Mouse (Mus musculus): ENCODE data around the gene Arrdc2. TPM values are rescaled to one million over a fixed set of nuclear protein-coding genes. Genes with fewer than 3 reads are reported as not detected.

Arrdc2 gene
- total and polyA plus RNA-seq, 2 experiments from 2014 or later = 3.0 to 4.5 TPM

DNA sequence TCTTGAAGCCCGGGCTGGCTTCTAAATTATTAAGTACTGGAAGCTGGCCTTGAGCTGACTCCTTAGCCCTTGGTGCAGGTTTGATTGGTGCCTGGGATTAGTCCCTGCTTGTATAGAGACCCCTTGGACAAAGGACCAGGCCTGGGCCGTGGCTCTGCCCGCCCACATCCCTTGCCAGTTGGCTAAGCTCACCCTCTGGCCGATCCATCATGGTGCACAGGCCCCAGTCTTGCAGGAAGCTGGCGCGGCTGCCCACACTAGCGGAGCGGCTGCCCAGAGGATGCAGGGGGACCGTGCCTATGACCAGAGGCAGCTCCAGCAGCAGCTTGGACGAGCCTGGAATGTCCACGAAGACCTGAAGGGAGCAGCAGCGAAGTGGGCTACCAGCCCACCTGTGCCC is 2.9 kb downstream of the Arrdc2 start:
- Histone ChIP-seq H3K9me3 (replicated peaks; ENCODE audit: control insufficient read depth, low read length) (no peaks in the 10 kb centered on the region), H3K27ac (ENCODE audit: low read depth) (no peak overlapping the region), H3K36me3 (replicated peaks; ENCODE audit: control insufficient read depth, insufficient read depth, low read length) (peaks cover 16% of the 10 kb centered on the region; the same call in 1 of the 2 replicates), H3K4me3 (ENCODE audit: low read depth, low read length) (no peak overlapping the region), H3K9ac (replicated peaks; ENCODE audit: low read depth, low read length) (no peak overlapping the region), H3K27me3 (ENCODE audit: control insufficient read depth, insufficient read depth, low read length) (no peaks in the 10 kb centered on the region), H3K4me1 (ENCODE audit: control insufficient read depth, insufficient read depth) (peaks cover 22% of the 10 kb centered on the region), H3K4me2 (ENCODE audit: low read depth, low read length) (no peak overlapping the region)
- TF ChIP-seq CTCF (IDR thresholded peaks at IDR 0.05; ENCODE audit: low read depth) (no peak), EP300 (IDR thresholded peaks at IDR 0.05; ENCODE audit: low read depth) (no peak)
- ATAC-seq (ENCODE audit: insufficient read depth, low read depth) (no peak), DNase-seq (ENCODE audit: low spot score) (no peak)
- 86% methylated on average over 12 of the region's 12 CpGs for WGBS

DNA sequence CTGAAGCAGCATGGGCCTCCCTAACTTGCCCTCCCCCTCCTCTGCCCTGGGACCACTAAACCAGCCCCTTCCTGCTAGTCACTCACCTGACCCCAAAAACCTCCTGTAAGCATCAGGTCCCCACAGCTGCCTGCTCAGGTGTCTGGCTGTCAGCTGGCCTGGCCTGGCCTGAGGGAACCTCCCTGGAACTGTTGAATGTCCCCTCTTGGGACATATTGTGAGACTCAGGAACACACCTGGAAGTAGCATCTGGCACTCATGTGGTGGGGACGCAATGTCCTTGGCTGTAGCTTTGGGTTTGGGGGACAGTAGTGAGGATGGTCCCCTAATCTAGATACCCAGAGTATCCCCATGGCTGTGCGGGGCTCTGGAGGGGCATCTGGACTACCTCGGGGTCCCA is 5.4 kb downstream of the Arrdc2 start:
- DNase-seq (ENCODE audit: low spot score) = no peak
- Histone ChIP-seq H3K4me1 (ENCODE audit: control insufficient read depth, insufficient read depth) (peaks cover 22% of the 10 kb centered on the region), H3K4me2 (ENCODE audit: low read depth, low read length) (no peak overlapping the region), H3K9me3 (replicated peaks; ENCODE audit: control insufficient read depth, low read length) (no peaks in the 10 kb centered on the region), H3K27me3 (ENCODE audit: control insufficient read depth, insufficient read depth, low read length) (no peaks in the 10 kb centered on the region), H3K9ac (replicated peaks; ENCODE audit: low read depth, low read length) (no peak overlapping the region), H3K27ac (ENCODE audit: low read depth) (peak overlapping the region; percentile 90), H3K4me3 (ENCODE audit: low read depth, low read length) (no peak overlapping the region), H3K36me3 (replicated peaks; ENCODE audit: control insufficient read depth, insufficient read depth, low read length) (peaks cover 16% of the 10 kb centered on the region; the same call in 1 of the 2 replicates)
- 98% methylated on average over 3 of the region's 3 CpGs for WGBS
- ATAC-seq (ENCODE audit: insufficient read depth, low read depth) = peak; percentile 16
- no peak for TF ChIP-seq CTCF (IDR thresholded peaks at IDR 0.05; ENCODE audit: low read depth)
- no peak for TF ChIP-seq EP300 (IDR thresholded peaks at IDR 0.05; ENCODE audit: low read depth)

DNA sequence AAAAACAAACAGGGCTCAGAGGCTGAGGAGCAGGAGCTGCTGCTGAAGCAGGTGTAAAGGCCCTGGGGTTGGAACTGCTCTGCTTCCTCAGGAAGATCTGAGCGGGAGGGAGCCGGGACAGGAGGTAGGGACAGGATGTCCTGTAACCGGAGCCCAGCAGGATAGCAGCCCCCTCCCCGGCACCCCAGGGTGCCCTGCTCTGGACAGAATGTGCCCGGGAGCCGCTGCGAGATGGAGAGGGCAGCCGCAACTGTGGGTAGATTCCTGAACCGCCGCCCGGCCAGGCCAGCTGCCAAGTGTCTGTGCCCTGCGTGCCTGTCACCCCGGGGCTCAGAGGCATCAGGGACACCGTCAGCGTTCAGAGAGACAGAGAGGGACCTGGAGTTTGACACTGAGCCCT is 6.0 kb downstream of the Arrdc2 start:
- peak overlapping the region; percentile 90 for H3K27ac ChIP-seq (ENCODE audit: low read depth)
- WGBS = 13% methylated on average over 15 of the region's 15 CpGs

DNA sequence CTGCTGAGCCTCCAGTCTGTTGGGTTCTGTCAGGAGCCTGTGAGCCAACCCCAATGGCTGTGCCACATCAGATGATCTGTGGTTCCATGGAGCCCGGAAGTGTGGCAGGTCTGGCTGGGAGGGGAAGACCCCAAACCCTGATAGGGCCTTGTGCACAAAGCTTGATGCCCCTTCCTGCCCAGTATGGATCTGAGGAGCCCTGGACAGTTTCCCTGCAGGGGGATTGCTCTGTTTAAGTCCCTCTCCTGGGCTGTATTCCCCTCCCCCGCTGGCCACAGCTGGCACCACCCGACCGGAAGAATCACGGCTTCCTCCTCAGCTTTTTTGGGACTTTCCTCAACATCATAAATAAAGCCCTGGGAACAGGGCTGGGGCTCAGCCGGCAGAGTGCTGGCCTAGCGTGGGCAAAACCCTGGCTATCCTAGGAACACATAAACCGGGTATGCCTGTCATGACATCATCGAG is 6.5 kb downstream of the Arrdc2 start:
- H3K9me3 ChIP-seq (replicated peaks; ENCODE audit: control insufficient read depth, low read length) = no peaks in the 10 kb centered on the region
- no peak overlapping the region for H3K4me3 ChIP-seq (ENCODE audit: low read depth, low read length)
- H3K27ac ChIP-seq (ENCODE audit: low read depth) = peak overlapping the region; percentile 90
- peaks cover 17% of the 10 kb centered on the region for H3K4me1 ChIP-seq (ENCODE audit: control insufficient read depth, insufficient read depth)
- WGBS = 45% methylated on average over 9 of the region's 9 CpGs
- peak overlapping the region; percentile 1; the same call in 1 of the 2 replicates for H3K9ac ChIP-seq (replicated peaks; ENCODE audit: low read depth, low read length)
- no peaks in the 10 kb centered on the region for H3K27me3 ChIP-seq (ENCODE audit: control insufficient read depth, insufficient read depth, low read length)
- no peak overlapping the region for H3K4me2 ChIP-seq (ENCODE audit: low read depth, low read length)
- peaks cover 16% of the 10 kb centered on the region; the same call in 1 of the 2 replicates for H3K36me3 ChIP-seq (replicated peaks; ENCODE audit: control insufficient read depth, insufficient read depth, low read length)
- DNase-seq (ENCODE audit: low spot score) (no peak), ATAC-seq (ENCODE audit: insufficient read depth, low read depth) (0 out of 2 replicates have a peak, but pooled peaks have one; percentile 1)
- TF ChIP-seq EP300 (IDR thresholded peaks at IDR 0.05; ENCODE audit: low read depth) (no peak), CTCF (IDR thresholded peaks at IDR 0.05; ENCODE audit: low read depth) (no peak)

More for the DNA sequence above, 6.0 kb downstream of the Arrdc2 start:
- Histone ChIP-seq H3K36me3 (replicated peaks; ENCODE audit: control insufficient read depth, insufficient read depth, low read length) (peaks cover 16% of the 10 kb centered on the region; the same call in 1 of the 2 replicates), H3K4me2 (ENCODE audit: low read depth, low read length) (no peak overlapping the region), H3K27me3 (ENCODE audit: control insufficient read depth, insufficient read depth, low read length) (no peaks in the 10 kb centered on the region), H3K4me1 (ENCODE audit: control insufficient read depth, insufficient read depth) (peaks cover 21% of the 10 kb centered on the region), H3K9ac (replicated peaks; ENCODE audit: low read depth, low read length) (peak overlapping the region; percentile 1; the same call in 1 of the 2 replicates), H3K4me3 (ENCODE audit: low read depth, low read length) (no peak overlapping the region), H3K9me3 (replicated peaks; ENCODE audit: control insufficient read depth, low read length) (no peaks in the 10 kb centered on the region)
- peak; percentile 93 for ATAC-seq (ENCODE audit: insufficient read depth, low read depth)
- TF ChIP-seq EP300 (IDR thresholded peaks at IDR 0.05; ENCODE audit: low read depth) = peak; percentile 99
- no peak for TF ChIP-seq CTCF (IDR thresholded peaks at IDR 0.05; ENCODE audit: low read depth)
- peak; percentile 90 for DNase-seq (ENCODE audit: low spot score)

DNA sequence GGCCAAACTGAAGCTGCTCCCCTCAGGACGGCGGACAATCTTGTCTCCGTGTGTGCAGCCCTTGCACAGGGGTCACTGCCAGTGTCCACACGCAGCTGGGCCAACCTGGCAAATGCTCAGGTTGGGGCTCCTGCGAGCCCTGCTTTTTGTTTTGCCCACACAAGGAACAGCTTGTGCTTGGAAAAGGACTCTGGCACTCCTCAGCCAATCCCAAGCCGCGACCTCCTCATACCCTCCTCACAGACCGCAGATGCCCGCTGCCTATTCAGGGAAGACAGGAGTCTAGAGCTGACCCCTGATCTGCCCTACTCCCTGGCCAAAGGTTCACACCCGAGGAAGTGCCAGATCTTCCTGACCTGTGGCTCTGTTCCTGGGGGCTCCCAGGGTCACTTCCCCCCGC is 7.1 kb downstream of the Arrdc2 start:
- DNase-seq (ENCODE audit: low spot score) = no peak
- Histone ChIP-seq H3K4me3 (ENCODE audit: low read depth, low read length) (no peak overlapping the region), H3K27ac (ENCODE audit: low read depth) (peak overlapping the region; percentile 90; the same call in 1 of the 2 replicates), H3K36me3 (replicated peaks; ENCODE audit: control insufficient read depth, insufficient read depth, low read length) (peaks cover 16% of the 10 kb centered on the region; the same call in 1 of the 2 replicates), H3K4me1 (ENCODE audit: control insufficient read depth, insufficient read depth) (peaks cover 17% of the 10 kb centered on the region), H3K9ac (replicated peaks; ENCODE audit: low read depth, low read length) (no peak overlapping the region), H3K4me2 (ENCODE audit: low read depth, low read length) (no peak overlapping the region), H3K27me3 (ENCODE audit: control insufficient read depth, insufficient read depth, low read length) (no peaks in the 10 kb centered on the region), H3K9me3 (replicated peaks; ENCODE audit: control insufficient read depth, low read length) (no peaks in the 10 kb centered on the region)
- ATAC-seq (ENCODE audit: insufficient read depth, low read depth) = no peak
- TF ChIP-seq EP300 (IDR thresholded peaks at IDR 0.05; ENCODE audit: low read depth) (no peak), CTCF (IDR thresholded peaks at IDR 0.05; ENCODE audit: low read depth) (no peak)
- 72% methylated on average over 11 of the region's 11 CpGs for WGBS

DNA sequence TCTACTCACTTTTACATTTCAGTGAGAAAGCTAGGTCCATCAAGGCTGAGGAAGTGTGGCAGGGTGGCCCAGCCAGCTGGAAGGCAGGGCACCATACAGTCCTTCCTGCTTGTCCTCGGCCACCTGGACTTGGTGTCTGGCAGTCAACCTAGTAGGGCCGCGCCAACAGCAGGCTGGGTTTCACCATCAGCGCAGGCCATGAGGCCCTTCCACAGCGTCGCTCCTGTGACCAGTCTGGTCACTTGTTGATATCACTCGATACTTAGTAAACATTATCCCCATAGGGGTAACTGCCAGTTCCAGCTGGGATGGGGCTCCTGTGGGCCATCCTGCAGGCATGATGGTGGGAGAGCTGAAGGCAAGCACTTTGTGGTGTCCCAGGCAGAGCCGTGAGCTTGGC is 8.0 kb downstream of the Arrdc2 start:
- peaks cover 11% of the 10 kb centered on the region; the same call in 1 of the 2 replicates for H3K36me3 ChIP-seq (replicated peaks; ENCODE audit: control insufficient read depth, insufficient read depth, low read length)
- DNase-seq (ENCODE audit: low spot score) (no peak), ATAC-seq (ENCODE audit: insufficient read depth, low read depth) (no peak)
- no peaks in the 10 kb centered on the region for H3K27me3 ChIP-seq (ENCODE audit: control insufficient read depth, insufficient read depth, low read length)
- 90% methylated on average over 8 of the region's 8 CpGs for WGBS
- H3K9ac ChIP-seq (replicated peaks; ENCODE audit: low read depth, low read length) = no peak overlapping the region
- no peak overlapping the region for H3K4me3 ChIP-seq (ENCODE audit: low read depth, low read length)
- H3K9me3 ChIP-seq (replicated peaks; ENCODE audit: control insufficient read depth, low read length) = no peaks in the 10 kb centered on the region
- peaks cover 17% of the 10 kb centered on the region for H3K4me1 ChIP-seq (ENCODE audit: control insufficient read depth, insufficient read depth)
- no peak overlapping the region for H3K4me2 ChIP-seq (ENCODE audit: low read depth, low read length)
- TF ChIP-seq CTCF (IDR thresholded peaks at IDR 0.05; ENCODE audit: low read depth) (no peak), EP300 (IDR thresholded peaks at IDR 0.05; ENCODE audit: low read depth) (no peak)
- 0 out of 2 replicates have a peak overlapping the region, but pooled peaks have one; percentile 4 for H3K27ac ChIP-seq (ENCODE audit: low read depth)
